Mouse (Mus musculus) myocyte (in vitro differentiated cells): ENCODE results near the gene Igfbp6. TPM values are rescaled to one million over a fixed set of nuclear protein-coding genes. Genes with fewer than 3 reads are reported as not detected.

Source experiments
- H3K27me3 ChIP-seq: one replicate; pipeline ENCODE4 v1.6.1; 2011; ENCODE audit not compliant: control insufficient read depth, insufficient read depth, insufficient read length
- H3K36me3 ChIP-seq: one replicate; pipeline ENCODE4 v1.6.1; 2011; ENCODE audit not compliant: control insufficient read depth, insufficient read depth
- H3K4me2 ChIP-seq: one replicate; pipeline ENCODE4 v1.6.1; 2011; ENCODE audit warnings: low read depth, control low read depth
- H3K4me3 ChIP-seq: one replicate; pipeline ENCODE4 v1.5.1; 2011; ENCODE audit warnings: mild to moderate bottlenecking, control low read depth, moderate library complexity
- H3K79me2 ChIP-seq: one replicate; pipeline ENCODE4 v1.6.1; 2011; ENCODE audit not compliant: control insufficient read depth, insufficient read depth
- H3ac ChIP-seq: one replicate; pipeline ENCODE4 v1.6.1; 2011; ENCODE audit not compliant: control insufficient read depth, insufficient read length
- CEBPB ChIP-seq: IDR thresholded peaks from 2 replicates; pipeline ENCODE4 v1.6.1; 2011; ENCODE audit warnings: mild to moderate bottlenecking, moderate library complexity; ENCODE audit not compliant: poor library complexity, insufficient read depth, severe bottlenecking
- E2F4 ChIP-seq: IDR thresholded peaks from one replicate; pipeline ENCODE4 v1.6.1; 2011; ENCODE audit warnings: mild to moderate bottlenecking, control low read depth, moderate library complexity; ENCODE audit not compliant: insufficient read depth
- MAX ChIP-seq: IDR thresholded peaks from one replicate; pipeline ENCODE4 v1.6.1; 2011; ENCODE audit warnings: low read depth, mild to moderate bottlenecking, control low read depth
- MYOD1 ChIP-seq, 3 experiments: IDR thresholded peaks; one replicate each; pipeline ENCODE4 v1.6.1; 2011; ENCODE audit warnings: control low read depth in 2 of 3, low read depth in 2 of 3, mild to moderate bottlenecking in 2 of 3, moderate library complexity in 1 of 3; ENCODE audit not compliant: insufficient read length in 2 of 3, control insufficient read depth in 1 of 3
- MYOG ChIP-seq, 3 experiments: IDR thresholded peaks; one replicate each; pipeline ENCODE4 v1.6.1; 2011; ENCODE audit warnings: control low read depth in 2 of 3, low read depth in 2 of 3, mild to moderate bottlenecking in 2 of 3; ENCODE audit not compliant: insufficient read length in 2 of 3, control insufficient read depth in 1 of 3, insufficient read depth in 1 of 3
- POLR2A ChIP-seq: IDR thresholded peaks from one replicate; pipeline ENCODE4 v1.6.1; 2011; ENCODE audit warnings: low read depth, mild to moderate bottlenecking, control low read depth, moderate library complexity; ENCODE audit not compliant: insufficient read length
- POLR2AphosphoS2 ChIP-seq: IDR thresholded peaks from one replicate; pipeline ENCODE4 v1.6.1; 2011; ENCODE audit warnings: low read depth, control low read depth; ENCODE audit not compliant: insufficient read length
- REST ChIP-seq: IDR thresholded peaks from one replicate; pipeline ENCODE4 v1.6.1; 2011; ENCODE audit warnings: mild to moderate bottlenecking, control low read depth, moderate library complexity; ENCODE audit not compliant: insufficient read depth, insufficient read length
- SRF ChIP-seq: IDR thresholded peaks from one replicate; pipeline ENCODE4 v1.6.1; 2011; ENCODE audit warnings: low read depth; ENCODE audit not compliant: control insufficient read depth, insufficient read length
- TCF12 ChIP-seq: IDR thresholded peaks from one replicate; pipeline ENCODE4 v1.6.1; 2011; ENCODE audit warnings: mild to moderate bottlenecking, control low read depth; ENCODE audit not compliant: poor library complexity, insufficient read depth, severe bottlenecking
- TCF3 ChIP-seq: IDR thresholded peaks from one replicate; pipeline ENCODE4 v1.6.1; 2011; ENCODE audit warnings: low read depth, control low read depth; ENCODE audit not compliant: insufficient read length
- USF1 ChIP-seq: IDR thresholded peaks from one replicate; pipeline ENCODE4 v1.6.1; 2011; ENCODE audit warnings: low read depth, mild to moderate bottlenecking, control low read depth, moderate library complexity
- polyA plus RNA-seq: library from polyadenylated mRNA; unstranded; fragments of >200 nt; fragmentation: generic; extraction: Trizol; gene quantifications from one replicate; pipeline ENCODE4 v1.2.1, GENCODE M21; 2012; ENCODE audit warnings: missing spikeins

The Igfbp6 gene
- polyA plus RNA-seq, 1 experiment = 182 TPM

DNA sequence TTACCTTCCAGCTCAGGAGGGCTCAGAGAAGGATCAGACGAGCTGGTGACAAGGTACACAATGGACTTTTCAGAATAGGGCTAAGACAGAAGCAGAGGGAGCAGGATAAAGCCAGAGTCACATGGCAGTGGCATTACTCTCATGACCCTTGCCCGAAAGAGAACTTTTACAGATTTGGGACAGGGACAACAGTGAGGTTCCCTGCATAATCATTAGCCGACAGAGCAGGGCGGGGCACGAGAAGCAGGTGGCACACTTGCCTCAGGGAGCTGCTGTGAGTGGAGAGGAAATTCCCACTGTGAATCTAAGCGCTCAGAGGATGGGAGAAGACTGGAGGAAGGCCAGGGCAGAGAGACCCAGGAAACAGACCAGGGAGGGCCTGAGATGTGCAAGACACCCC lies 44.7 kb downstream of the Igfbp6 start:
- H3K79me2 ChIP-seq = no peaks in the 10 kb centered on the region
- no peak overlapping the region for H3ac ChIP-seq
- no peaks in the 10 kb centered on the region for H3K27me3 ChIP-seq
- H3K4me3 ChIP-seq = no peak overlapping the region
- no peak overlapping the region for H3K4me2 ChIP-seq
- no peaks in the 10 kb centered on the region for H3K36me3 ChIP-seq
- no peak for TF ChIP-seq SRF
- TF ChIP-seq REST = no peak
- TF ChIP-seq POLR2AphosphoS2 = no peak
- no peak for TF ChIP-seq TCF12
- no peak for TF ChIP-seq E2F4
- TF ChIP-seq CEBPB = no peak
- no peak for TF ChIP-seq USF1
- no peak for TF ChIP-seq MAX
- TF ChIP-seq MYOG (IDR thresholded peaks at IDR 0.05; ENCODE audit: control insufficient read depth in 1 of 3, insufficient read depth in 1 of 3, insufficient read length in 2 of 3, low read depth in 2 of 3) = no peak
- no peak for TF ChIP-seq TCF3
- TF ChIP-seq MYOD1 (IDR thresholded peaks at IDR 0.05; ENCODE audit: control insufficient read depth in 1 of 3, insufficient read length in 2 of 3, low read depth in 2 of 3) = no peak
- no peak for TF ChIP-seq POLR2A

DNA sequence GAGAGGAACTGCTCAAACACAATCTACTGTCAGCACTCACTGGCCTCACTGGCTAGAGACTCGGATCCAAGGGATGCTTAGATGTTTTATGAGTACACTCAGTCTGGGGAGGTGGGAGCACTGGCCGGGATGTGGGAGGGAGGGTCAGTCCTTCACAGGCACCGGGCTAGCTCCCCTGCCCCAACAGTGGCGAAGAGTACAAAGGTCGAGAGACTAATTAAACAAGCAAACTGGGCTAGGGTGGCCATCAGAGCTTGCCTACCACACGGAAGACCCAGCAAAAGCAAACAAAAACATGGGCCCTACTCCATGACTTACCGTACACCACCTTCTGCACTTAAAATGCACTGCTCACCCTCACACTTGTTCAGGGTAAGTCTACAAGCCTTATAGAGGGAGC lies 47.5 kb downstream of the Igfbp6 start:
- Histone ChIP-seq H3K36me3 (no peaks in the 10 kb centered on the region), H3ac (no peak overlapping the region), H3K79me2 (no peaks in the 10 kb centered on the region), H3K4me3 (no peak overlapping the region), H3K27me3 (no peaks in the 10 kb centered on the region), H3K4me2 (no peak overlapping the region)
- no peak for TF ChIP-seq CEBPB
- no peak for TF ChIP-seq POLR2AphosphoS2
- TF ChIP-seq MAX = no peak
- no peak for TF ChIP-seq MYOG (IDR thresholded peaks at IDR 0.05; ENCODE audit: control insufficient read depth in 1 of 3, insufficient read depth in 1 of 3, insufficient read length in 2 of 3, low read depth in 2 of 3)
- no peak for TF ChIP-seq MYOD1 (IDR thresholded peaks at IDR 0.05; ENCODE audit: control insufficient read depth in 1 of 3, insufficient read length in 2 of 3, low read depth in 2 of 3)
- no peak for TF ChIP-seq USF1
- no peak for TF ChIP-seq SRF
- no peak for TF ChIP-seq E2F4

DNA sequence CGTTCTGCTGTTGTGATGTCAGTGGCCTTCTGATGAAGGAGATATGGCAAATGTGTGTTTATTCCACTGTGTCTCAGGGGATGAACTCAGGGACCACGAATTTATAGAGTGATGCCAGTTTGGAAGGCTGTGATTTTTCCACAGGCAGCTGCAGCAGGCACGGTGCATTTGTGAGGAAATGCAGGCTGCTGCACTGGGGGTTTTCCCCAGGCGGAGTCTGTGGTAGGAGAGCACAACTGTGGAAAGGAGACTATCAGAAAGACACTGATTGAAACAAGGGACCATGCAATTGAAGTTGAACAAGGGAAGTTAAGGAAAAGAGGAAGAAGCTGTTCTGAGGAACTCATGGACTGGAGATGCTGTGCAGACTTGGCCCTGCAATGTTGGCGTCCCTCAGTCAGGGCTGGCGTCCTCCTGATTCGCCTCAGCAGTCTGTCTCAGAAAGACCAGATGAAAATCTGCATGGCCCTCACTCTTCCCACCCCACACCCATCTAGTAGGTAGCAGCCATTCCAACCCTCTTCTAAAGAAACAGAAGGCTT lies 48.2 kb downstream of the Igfbp6 start:
- no peak for TF ChIP-seq CEBPB
- no peak for TF ChIP-seq MAX
- TF ChIP-seq SRF = no peak
- no peak for TF ChIP-seq REST
- TF ChIP-seq TCF12 = no peak
- TF ChIP-seq POLR2A = no peak
- TF ChIP-seq E2F4 = no peak
- TF ChIP-seq USF1 = no peak
- no peak for TF ChIP-seq MYOG (IDR thresholded peaks at IDR 0.05; ENCODE audit: control insufficient read depth in 1 of 3, insufficient read depth in 1 of 3, insufficient read length in 2 of 3, low read depth in 2 of 3)
- no peak for TF ChIP-seq TCF3
- TF ChIP-seq POLR2AphosphoS2 = no peak
- no peak for TF ChIP-seq MYOD1 (IDR thresholded peaks at IDR 0.05; ENCODE audit: control insufficient read depth in 1 of 3, insufficient read length in 2 of 3, low read depth in 2 of 3)
- Histone ChIP-seq H3K79me2 (no peaks in the 10 kb centered on the region), H3K4me3 (no peak overlapping the region), H3ac (no peak overlapping the region), H3K4me2 (peak overlapping the region; percentile 35), H3K36me3 (no peaks in the 10 kb centered on the region), H3K27me3 (no peaks in the 10 kb centered on the region)

DNA sequence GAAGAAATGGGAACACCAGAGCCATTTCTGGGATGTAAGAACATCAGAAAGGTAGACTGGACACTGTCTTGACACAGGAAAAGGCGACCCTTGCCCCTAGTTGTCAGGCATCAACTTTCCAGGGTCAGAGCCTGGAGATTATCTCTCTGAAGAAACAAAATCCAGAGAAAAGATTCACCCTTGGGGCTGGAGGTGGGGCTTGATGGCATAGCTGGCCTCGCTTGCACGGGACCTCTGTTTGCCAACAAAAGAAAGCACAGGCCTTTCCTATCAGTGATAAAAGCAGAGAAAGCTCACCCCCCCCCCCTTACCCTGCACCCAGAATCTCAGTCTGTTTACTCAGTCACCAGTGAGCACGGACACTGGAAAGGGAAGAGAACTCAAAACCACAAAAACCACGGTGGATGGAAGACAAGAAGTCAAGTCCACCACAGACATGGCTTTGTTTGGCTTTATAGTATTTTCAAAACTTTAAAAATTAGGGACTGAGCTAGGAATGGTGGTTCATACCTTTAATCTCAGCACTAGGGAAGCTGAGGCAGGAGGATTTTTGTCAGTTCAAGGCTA lies 48.7 kb downstream of the Igfbp6 start:
- Histone ChIP-seq H3ac (no peak overlapping the region), H3K36me3 (no peaks in the 10 kb centered on the region), H3K79me2 (no peaks in the 10 kb centered on the region), H3K4me3 (no peak overlapping the region), H3K4me2 (peak overlapping the region; percentile 35), H3K27me3 (no peaks in the 10 kb centered on the region)
- TF ChIP-seq CEBPB = no peak
- no peak for TF ChIP-seq MYOG (IDR thresholded peaks at IDR 0.05; ENCODE audit: control insufficient read depth in 1 of 3, insufficient read depth in 1 of 3, insufficient read length in 2 of 3, low read depth in 2 of 3)
- no peak for TF ChIP-seq MAX
- no peak for TF ChIP-seq MYOD1 (IDR thresholded peaks at IDR 0.05; ENCODE audit: control insufficient read depth in 1 of 3, insufficient read length in 2 of 3, low read depth in 2 of 3)
- TF ChIP-seq E2F4 = no peak
- TF ChIP-seq USF1 = no peak
- no peak for TF ChIP-seq TCF12
- no peak for TF ChIP-seq POLR2A
- no peak for TF ChIP-seq TCF3
- TF ChIP-seq POLR2AphosphoS2 = no peak
- no peak for TF ChIP-seq SRF

DNA sequence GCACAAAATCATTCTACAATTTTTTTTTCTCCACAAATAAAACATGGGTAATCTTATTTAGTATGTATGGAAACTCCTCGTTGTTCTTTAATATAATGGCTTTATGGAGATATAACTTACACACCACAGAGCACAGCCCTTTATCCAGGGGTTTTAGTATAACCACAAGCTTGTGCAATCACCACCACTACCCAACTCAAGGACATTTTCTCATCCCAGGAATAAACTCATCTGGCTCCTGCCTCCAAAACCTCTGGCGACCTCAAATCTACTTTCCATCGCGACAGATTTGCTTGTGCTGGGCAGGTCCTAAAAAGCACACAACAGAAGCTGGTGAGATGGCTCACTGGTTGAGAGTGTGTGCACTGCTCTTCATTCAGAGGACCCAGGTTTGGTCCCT lies 49.5 kb downstream of the Igfbp6 start:
- H3K4me3 ChIP-seq = no peak overlapping the region
- H3K4me2 ChIP-seq = peak overlapping the region; percentile 35
- no peaks in the 10 kb centered on the region for H3K36me3 ChIP-seq
- TF ChIP-seq MAX (no peak), MYOG (IDR thresholded peaks at IDR 0.05; ENCODE audit: control insufficient read depth in 1 of 3, insufficient read depth in 1 of 3, insufficient read length in 2 of 3, low read depth in 2 of 3) (no peak), E2F4 (no peak), SRF (no peak), USF1 (no peak), REST (no peak), CEBPB (peak; percentile 96)
- H3K79me2 ChIP-seq = no peaks in the 10 kb centered on the region
- no peak overlapping the region for H3ac ChIP-seq
- H3K27me3 ChIP-seq = no peaks in the 10 kb centered on the region
